Mouse (Mus musculus) liver, embryonic 15.5 days (tissue): ENCODE measurements around the gene Taar4. TPM values are rescaled to one million over a fixed set of nuclear protein-coding genes. Genes with fewer than 3 reads are reported as not detected.

Experiments
- ATAC-seq: fragments of 200-750 bp; cut with Nextera tagmentation; 2 replicates; pipeline ENCODE4 v1.8.0; 2017; ENCODE audit warnings: moderate number of reproducible peaks, mild to moderate bottlenecking, moderate library complexity; ENCODE audit not compliant: insufficient read depth
- H3K27ac ChIP-seq: fragments of 300-500 bp; sonication (generic); replicated peaks from 2 replicates; pipeline ENCODE4 v1.5.1; 2015; ENCODE audit warnings: mild to moderate bottlenecking, inconsistent platforms
- H3K27me3 ChIP-seq: fragments of 300-500 bp; sonication (generic); 2 replicates; pipeline ENCODE4 v1.6.1; 2015; ENCODE audit warnings: mild to moderate bottlenecking, inconsistent platforms
- H3K36me3 ChIP-seq: fragments of 300-500 bp; sonication (generic); replicated peaks from 2 replicates; pipeline ENCODE4 v1.6.1; 2015; ENCODE audit warnings: moderate library complexity, mild to moderate bottlenecking, inconsistent platforms
- H3K4me1 ChIP-seq: fragments of 300-500 bp; sonication (generic); replicated peaks from 2 replicates; pipeline ENCODE4 v1.6.1; 2015; ENCODE audit warnings: inconsistent platforms
- H3K4me2 ChIP-seq: fragments of 300-500 bp; sonication (generic); 2 replicates; pipeline ENCODE4 v1.6.1; 2015; ENCODE audit warnings: moderate library complexity, mild to moderate bottlenecking, inconsistent platforms
- H3K4me3 ChIP-seq: fragments of 300-500 bp; sonication (generic); replicated peaks from 2 replicates; pipeline ENCODE4 v1.5.1; 2015; ENCODE audit warnings: mild to moderate bottlenecking, inconsistent platforms
- H3K9ac ChIP-seq: fragments of 300-500 bp; sonication (generic); 2 replicates; pipeline ENCODE4 v1.6.1; 2015; ENCODE audit warnings: moderate library complexity, mild to moderate bottlenecking, inconsistent platforms
- H3K9me3 ChIP-seq: fragments of 300-500 bp; sonication (generic); replicated peaks from 2 replicates; pipeline ENCODE4 v1.6.1; 2016; ENCODE audit warnings: inconsistent platforms
- WGBS: fragments of 180-500 bp; shearing (Covaris S2); methylation state at CpG from one replicate; pipeline ENCODE4 v1.1.7; 2015; ENCODE audit warnings: mixed read lengths; ENCODE audit not compliant: insufficient replicate concordance; 5-methylcytosine and 5-hydroxymethylcytosine counted together
- polyA plus RNA-seq: library from polyadenylated mRNA; unstranded; fragments of >200 nt; fragmentation: Nextera tagmentation; extraction: Ambion mirVana; gene quantifications from 2 replicates; pipeline ENCODE4 v1.2.1, GENCODE M21; 2015

Gene Taar4
- not detected in 2 replicates for polyA plus RNA-seq

DNA sequence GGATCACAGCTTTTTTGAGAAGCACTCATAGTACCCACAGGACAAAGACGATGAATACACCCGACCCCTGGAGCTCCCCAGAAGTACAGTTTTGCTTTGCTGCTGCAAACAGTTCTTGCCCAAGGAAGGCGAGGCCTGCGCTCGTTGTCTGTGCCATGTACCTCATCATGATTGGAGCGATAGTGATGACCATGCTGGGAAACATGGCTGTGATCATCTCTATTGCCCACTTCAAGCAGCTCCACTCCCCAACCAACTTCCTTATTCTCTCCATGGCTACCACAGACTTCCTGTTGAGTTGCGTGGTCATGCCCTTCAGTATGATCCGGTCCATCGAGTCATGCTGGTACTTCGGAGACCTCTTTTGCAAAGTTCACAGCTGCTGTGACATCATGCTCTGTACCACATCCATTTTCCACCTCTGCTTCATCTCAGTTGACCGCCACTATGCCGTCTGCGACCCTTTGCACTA lies at the start of gene Taar4:
Gene Taar4 (plus strand): TSS at position 51 of the 472 bp plus-strand sequence.
- Histone ChIP-seq H3K4me2 (no peak within 1 kb of the TSS), H3K9ac (no peak within 1 kb of the TSS), H3K4me3 (no peak within 1 kb of the TSS), H3K27me3 (no peaks in the 10 kb centered on the region), H3K4me1 (no peaks in the 10 kb centered on the region), H3K36me3 (no peaks in the 10 kb centered on the region), H3K27ac (no peak within 1 kb of the TSS), H3K9me3 (no peaks in the 10 kb centered on the region)
- WGBS: 68% methylated on average over 13 of the region's 13 CpGs
- no peak for ATAC-seq

DNA sequence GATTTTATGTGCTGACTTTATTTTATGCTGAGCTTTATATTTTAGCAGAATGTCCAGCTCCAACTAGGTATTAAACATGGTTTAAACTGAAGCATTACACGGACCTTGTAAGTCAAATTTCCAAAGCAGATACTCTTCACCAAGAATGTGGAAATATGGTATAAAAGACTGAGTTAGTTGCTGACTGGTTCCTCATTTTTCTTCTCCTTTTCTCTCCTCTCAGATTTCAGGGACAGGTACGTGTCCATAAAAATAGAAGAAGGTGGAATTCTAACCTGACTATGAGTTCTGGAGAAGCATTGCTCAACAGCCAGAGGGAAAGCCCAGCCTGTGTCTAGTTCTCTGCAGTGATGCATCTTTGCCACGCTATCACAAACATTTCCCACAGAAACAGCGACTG lies 40.2 kb upstream of the Taar4 start, which contains the start of gene Taar1:
Gene Taar1 (plus strand): TSS at position 301 of the 400 bp plus-strand sequence.
- Histone ChIP-seq H3K36me3 (no peaks in the 10 kb centered on the region), H3K4me2 (no peak within 1 kb of the TSS), H3K4me3 (no peak within 1 kb of the TSS), H3K4me1 (no peaks in the 10 kb centered on the region), H3K27ac (no peak within 1 kb of the TSS), H3K9ac (no peak within 1 kb of the TSS), H3K9me3 (no peaks in the 10 kb centered on the region), H3K27me3 (no peaks in the 10 kb centered on the region)
- no peak for ATAC-seq
- WGBS: 57% methylated on average over 4 of the region's 4 CpGs

DNA sequence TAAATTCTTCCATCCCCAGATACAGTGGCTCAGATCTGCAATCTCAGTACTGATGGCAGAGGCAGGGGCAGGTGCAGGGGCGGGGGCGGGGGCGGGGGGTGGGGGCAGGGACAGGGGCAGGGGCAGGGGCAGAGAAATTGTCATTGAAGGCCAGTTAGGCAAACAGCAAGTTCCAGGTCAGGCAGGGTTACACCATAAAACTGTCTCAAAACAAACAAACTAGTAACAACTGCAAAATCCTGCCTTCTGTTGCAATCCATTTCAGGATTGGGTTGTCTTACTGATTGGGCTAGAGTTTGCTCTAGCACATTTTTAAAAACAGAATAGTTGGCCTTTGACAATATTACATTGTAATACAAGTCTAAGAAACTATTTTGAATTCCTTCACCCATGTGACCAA lies 37.8 kb upstream of the Taar4 start:
- 51% methylated on average over 3 of the region's 3 CpGs for WGBS
- H3K27me3 ChIP-seq: no peaks in the 10 kb centered on the region
- peak; percentile 65 for ATAC-seq

DNA sequence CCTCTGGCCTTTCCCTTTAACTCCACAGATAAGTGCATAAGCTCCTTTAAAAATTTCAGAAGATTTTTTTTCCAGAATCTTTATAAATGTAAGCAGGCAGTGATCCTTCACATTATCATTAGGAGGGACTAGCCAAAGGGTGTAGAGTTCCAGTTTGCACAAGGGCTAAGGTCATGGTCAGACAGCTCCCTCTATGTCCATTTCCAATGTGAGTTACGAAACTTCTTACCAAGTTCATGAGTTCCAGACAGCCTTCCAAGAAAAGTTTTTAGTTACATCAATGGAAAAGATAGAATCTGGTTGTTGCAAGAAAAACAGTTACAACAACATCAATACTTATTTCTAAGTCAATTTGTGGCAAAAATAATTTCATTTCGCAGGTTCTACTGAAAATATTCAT lies 36.4 kb upstream of the Taar4 start:
- ATAC-seq: no peak
- Histone ChIP-seq H3K4me3 (no peak overlapping the region), H3K27me3 (no peaks in the 10 kb centered on the region), H3K9ac (no peak overlapping the region), H3K4me2 (no peak overlapping the region), H3K4me1 (no peaks in the 10 kb centered on the region), H3K9me3 (no peaks in the 10 kb centered on the region), H3K36me3 (no peaks in the 10 kb centered on the region), H3K27ac (no peak overlapping the region)
- 48% methylated on average over 2 of the region's 2 CpGs for WGBS

More for the DNA sequence above, 37.8 kb upstream of the Taar4 start:
- Histone ChIP-seq H3K4me1 (no peaks in the 10 kb centered on the region), H3K27ac (no peak overlapping the region), H3K9me3 (no peaks in the 10 kb centered on the region), H3K4me3 (no peak overlapping the region), H3K36me3 (no peaks in the 10 kb centered on the region), H3K9ac (no peak overlapping the region), H3K4me2 (no peak overlapping the region)

DNA sequence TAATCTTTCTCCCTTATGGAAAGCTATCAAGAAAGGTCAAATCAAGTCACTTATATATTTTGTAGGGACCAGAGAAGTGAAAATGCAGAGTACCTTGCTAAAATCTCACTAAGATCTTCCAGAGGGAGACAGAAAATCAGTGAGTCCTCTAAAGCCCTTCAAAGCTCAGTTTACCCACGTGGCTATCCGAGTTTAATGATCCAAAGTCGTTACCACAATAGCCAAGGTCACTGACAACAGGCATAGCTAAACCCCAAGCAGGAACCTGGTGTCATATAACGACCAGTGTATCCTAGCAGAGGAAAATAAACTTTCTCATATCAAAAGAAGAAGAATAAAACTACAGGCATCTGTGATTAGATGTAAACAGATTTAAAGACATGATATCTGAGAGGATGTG lies 22.7 kb upstream of the Taar4 start:
- no peak for ATAC-seq
- 26% methylated on average over 4 of the region's 4 CpGs for WGBS

DNA sequence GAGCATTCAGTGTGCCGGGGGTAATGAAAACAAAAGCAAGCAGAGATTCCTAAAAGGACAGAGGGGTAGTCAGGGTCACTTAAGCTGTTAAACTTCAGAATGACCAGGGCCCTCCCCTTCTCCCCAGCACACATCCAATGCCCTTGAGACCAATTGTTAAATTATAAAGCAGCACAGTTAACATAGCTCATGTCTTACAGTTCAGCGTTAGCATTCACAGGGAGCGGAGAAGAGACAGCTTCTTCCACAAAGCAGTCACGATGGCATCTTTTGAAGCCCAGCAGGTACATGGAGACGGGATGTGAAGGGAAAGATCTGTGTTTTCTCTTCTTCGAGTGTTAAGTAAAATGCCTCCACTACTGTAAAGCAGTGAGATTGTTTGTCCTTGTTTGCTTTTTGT lies 22.0 kb upstream of the Taar4 start, which contains the start of gene Taar2:
Gene Taar2 (plus strand): TSS at position 261 of the 400 bp plus-strand sequence.
- Histone ChIP-seq H3K4me2 (no peak within 1 kb of the TSS), H3K27me3 (no peaks in the 10 kb centered on the region), H3K36me3 (no peaks in the 10 kb centered on the region), H3K9ac (no peak within 1 kb of the TSS), H3K27ac (no peak within 1 kb of the TSS), H3K4me3 (no peak within 1 kb of the TSS), H3K4me1 (no peaks in the 10 kb centered on the region), H3K9me3 (no peaks in the 10 kb centered on the region)
- WGBS: 54% methylated on average over 6 of the region's 6 CpGs
- ATAC-seq: no peak

More for the DNA sequence above, 22.7 kb upstream of the Taar4 start:
- Histone ChIP-seq H3K9me3 (no peaks in the 10 kb centered on the region), H3K4me1 (no peaks in the 10 kb centered on the region), H3K4me2 (no peak overlapping the region), H3K4me3 (no peak overlapping the region), H3K27me3 (no peaks in the 10 kb centered on the region), H3K9ac (no peak overlapping the region), H3K27ac (no peak overlapping the region), H3K36me3 (no peaks in the 10 kb centered on the region)

DNA sequence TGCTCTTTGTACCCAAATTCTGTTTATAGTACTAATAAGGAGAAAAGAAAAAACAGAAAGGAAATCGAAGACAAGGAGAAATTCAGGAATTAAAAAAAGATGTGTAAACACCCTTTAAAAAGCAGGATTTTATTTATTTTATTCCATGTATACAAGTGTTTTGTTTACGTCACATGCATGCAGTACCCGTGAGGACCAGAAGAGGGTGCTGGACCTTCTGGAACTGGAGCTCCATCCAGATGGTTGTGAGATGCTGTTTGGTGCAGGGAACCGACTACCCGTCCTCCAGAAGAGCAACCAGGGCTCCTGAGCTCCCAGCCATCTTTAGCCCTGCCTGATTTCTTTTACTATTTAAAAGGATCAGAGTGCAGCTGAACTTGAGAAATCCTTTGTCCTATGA lies 17.8 kb upstream of the Taar4 start:
- Histone ChIP-seq H3K4me2 (no peak overlapping the region), H3K27ac (no peak overlapping the region), H3K27me3 (no peaks in the 10 kb centered on the region), H3K9ac (no peak overlapping the region), H3K4me3 (no peak overlapping the region), H3K36me3 (no peaks in the 10 kb centered on the region), H3K9me3 (no peaks in the 10 kb centered on the region), H3K4me1 (no peaks in the 10 kb centered on the region)
- 51% methylated on average over 5 of the region's 5 CpGs for WGBS
- ATAC-seq: no peak

DNA sequence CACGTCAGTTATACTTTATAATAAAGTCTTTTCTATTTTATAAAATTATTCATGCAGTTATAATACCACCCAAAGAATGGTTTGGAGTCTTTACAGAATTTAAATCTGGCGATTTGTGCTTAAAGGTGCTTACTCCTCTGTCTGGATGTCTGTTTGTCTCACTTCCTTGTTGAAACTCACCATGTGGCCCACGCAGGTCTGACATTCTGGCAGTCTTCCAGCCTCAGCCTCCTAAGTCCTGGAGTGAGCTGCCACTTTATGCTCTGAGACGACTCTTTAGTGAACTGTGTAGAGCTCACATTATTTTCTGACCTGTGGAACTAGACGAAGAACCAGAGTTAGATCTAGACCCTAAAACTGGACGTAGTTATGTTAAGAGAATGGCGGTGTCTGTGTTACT lies 12.3 kb upstream of the Taar4 start:
- Histone ChIP-seq H3K4me2 (no peak overlapping the region), H3K36me3 (no peaks in the 10 kb centered on the region), H3K9ac (no peak overlapping the region), H3K9me3 (no peaks in the 10 kb centered on the region), H3K27ac (no peak overlapping the region), H3K4me3 (no peak overlapping the region), H3K27me3 (no peaks in the 10 kb centered on the region), H3K4me1 (no peaks in the 10 kb centered on the region)
- ATAC-seq: no peak
- 54% methylated on average over 7 of the region's 7 CpGs for WGBS

DNA sequence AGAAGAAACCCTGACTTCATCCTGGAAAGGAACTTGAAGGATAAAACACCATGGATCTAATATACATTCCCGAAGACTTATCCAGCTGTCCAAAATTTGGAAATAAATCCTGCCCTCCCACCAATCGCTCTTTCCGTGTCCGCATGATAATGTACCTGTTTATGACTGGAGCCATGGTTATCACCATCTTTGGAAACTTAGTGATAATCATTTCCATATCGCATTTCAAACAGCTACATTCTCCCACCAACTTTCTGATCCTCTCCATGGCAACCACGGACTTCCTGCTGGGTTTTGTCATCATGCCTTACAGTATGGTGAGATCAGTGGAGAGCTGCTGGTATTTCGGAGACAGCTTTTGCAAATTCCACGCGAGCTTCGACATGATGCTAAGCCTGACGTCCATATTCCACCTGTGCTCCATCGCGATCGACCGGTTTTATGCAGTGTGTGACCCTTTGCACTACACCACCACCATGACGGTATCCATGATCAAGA lies 10.7 kb upstream of the Taar4 start, which contains the start of gene Taar3:
Gene Taar3 (plus strand): TSS at position 51 of the 498 bp plus-strand sequence.
- Histone ChIP-seq H3K4me3 (no peak within 1 kb of the TSS), H3K9ac (no peak within 1 kb of the TSS), H3K4me1 (no peaks in the 10 kb centered on the region), H3K9me3 (no peaks in the 10 kb centered on the region), H3K4me2 (no peak within 1 kb of the TSS), H3K36me3 (no peaks in the 10 kb centered on the region), H3K27ac (no peak within 1 kb of the TSS), H3K27me3 (no peaks in the 10 kb centered on the region)
- WGBS: 79% methylated on average over 16 of the region's 16 CpGs
- ATAC-seq: no peak

DNA sequence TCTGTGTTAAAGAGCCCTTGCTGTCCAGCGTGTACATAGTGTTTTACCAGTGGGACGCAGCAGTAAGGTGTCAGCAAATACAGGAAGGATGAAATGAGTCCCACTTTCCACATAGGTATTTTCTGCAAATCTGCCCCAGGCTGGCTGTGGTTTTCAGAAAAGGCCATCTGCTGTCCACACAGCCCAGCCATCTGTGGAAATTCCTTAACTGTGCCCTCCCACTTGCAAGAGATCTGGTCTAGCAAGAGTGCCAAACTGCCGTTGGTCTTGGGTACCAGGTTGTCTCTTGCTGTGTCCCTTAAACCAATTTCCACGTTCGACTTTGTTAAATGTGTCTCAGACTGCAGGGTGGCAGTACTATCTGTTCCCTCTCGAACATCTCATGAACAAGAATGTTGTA lies 8.6 kb upstream of the Taar4 start:
- WGBS: 58% methylated on average over 6 of the region's 6 CpGs
- H3K4me2 ChIP-seq: no peak overlapping the region
- no peaks in the 10 kb centered on the region for H3K36me3 ChIP-seq
- no peak for ATAC-seq
- H3K4me1 ChIP-seq: no peaks in the 10 kb centered on the region
- H3K9me3 ChIP-seq: no peaks in the 10 kb centered on the region
- no peak overlapping the region for H3K9ac ChIP-seq
- H3K4me3 ChIP-seq: no peak overlapping the region
- no peaks in the 10 kb centered on the region for H3K27me3 ChIP-seq
- H3K27ac ChIP-seq: no peak overlapping the region

DNA sequence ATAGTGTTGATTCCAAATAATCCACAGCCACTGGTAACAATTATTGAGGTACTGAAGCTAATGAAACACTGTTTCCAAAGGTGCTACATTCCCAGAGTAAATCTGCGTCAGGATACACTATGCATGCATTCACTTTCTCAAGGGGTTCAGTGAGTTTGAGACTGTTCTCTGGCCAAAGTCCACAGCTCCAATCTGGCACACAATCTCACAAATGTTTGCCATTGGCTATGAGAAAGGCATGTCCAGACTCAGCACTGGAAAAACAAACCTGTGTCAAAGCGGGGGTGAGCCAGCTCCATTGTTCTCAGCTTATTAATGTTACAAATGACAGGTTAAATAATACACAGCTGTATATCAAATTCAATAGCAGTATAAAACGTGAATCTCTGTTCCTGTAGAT lies 1.2 kb upstream of the Taar4 start:
- ATAC-seq: no peak
- WGBS: 49% methylated on average over 3 of the region's 3 CpGs

DNA sequence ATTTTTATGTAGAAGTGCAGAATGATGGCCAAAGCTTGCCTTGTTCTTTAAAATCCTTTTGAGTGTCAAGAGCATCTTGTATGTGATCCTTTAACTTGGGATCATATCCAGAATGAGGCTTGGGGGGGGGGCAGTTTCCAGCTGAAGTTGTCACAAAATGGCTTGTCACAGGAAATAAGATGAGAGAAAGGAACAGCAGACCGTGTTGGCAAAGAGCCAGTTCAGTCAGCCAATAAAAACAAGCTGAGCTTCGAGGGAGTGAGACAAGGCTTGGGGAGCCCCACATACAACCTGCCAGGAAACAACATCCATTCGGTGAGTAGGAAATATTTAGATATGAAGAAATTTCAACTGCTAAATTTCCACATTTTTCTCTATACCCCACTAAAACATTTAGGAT lies 3.1 kb downstream of the Taar4 start:
- 51% methylated on average over 3 of the region's 3 CpGs for WGBS

More for the DNA sequence above, 1.2 kb upstream of the Taar4 start:
- Histone ChIP-seq H3K9ac (no peak overlapping the region), H3K27me3 (no peaks in the 10 kb centered on the region), H3K4me1 (no peaks in the 10 kb centered on the region), H3K4me3 (no peak overlapping the region), H3K36me3 (no peaks in the 10 kb centered on the region), H3K27ac (no peak overlapping the region), H3K9me3 (no peaks in the 10 kb centered on the region), H3K4me2 (no peak overlapping the region)

More for the DNA sequence above, 3.1 kb downstream of the Taar4 start:
- no peaks in the 10 kb centered on the region for H3K4me1 ChIP-seq
- no peak overlapping the region for H3K4me3 ChIP-seq
- H3K27ac ChIP-seq: no peak overlapping the region
- ATAC-seq: no peak
- no peaks in the 10 kb centered on the region for H3K9me3 ChIP-seq
- H3K36me3 ChIP-seq: no peaks in the 10 kb centered on the region
- H3K9ac ChIP-seq: no peak overlapping the region
- no peaks in the 10 kb centered on the region for H3K27me3 ChIP-seq
- no peak overlapping the region for H3K4me2 ChIP-seq
